Mouse (Mus musculus) erythroid progenitor cell, adult 5-6 weeks (primary cell): ENCODE measurements around the gene Chrna10. TPM values are rescaled to one million over a fixed set of nuclear protein-coding genes. Genes with fewer than 3 reads are reported as not detected.

Experiments used
- ATAC-seq: replicated peaks from 2 replicates; pipeline ENCODE4 v1.8.0; 2016; ENCODE audit warnings: moderate number of reproducible peaks, mild to moderate bottlenecking, moderate TSS enrichment, inconsistent platforms; ENCODE audit not compliant: poor library complexity, low FRiP score, severe bottlenecking
- total RNA-seq, 2 experiments: library from RNA; stranded (forward) in 1 of 2; stranded (reverse) in 1 of 2; fragments of 150-400 nt in 1 of 2; fragments of 186-747, 209-891 nt in 1 of 2; gene quantifications; 2 replicates each; pipeline versions ENCODE4 v1.2.3 to v1.2.4; 2015 to 2017; ENCODE audit warnings: low replicate concordance in 2 of 2

The Chrna10 gene
- total RNA-seq (2015; ENCODE audit: low replicate concordance) (not detected in 2 replicates), total RNA-seq (2017; ENCODE audit: low replicate concordance) (not detected in 2 replicates)

DNA sequence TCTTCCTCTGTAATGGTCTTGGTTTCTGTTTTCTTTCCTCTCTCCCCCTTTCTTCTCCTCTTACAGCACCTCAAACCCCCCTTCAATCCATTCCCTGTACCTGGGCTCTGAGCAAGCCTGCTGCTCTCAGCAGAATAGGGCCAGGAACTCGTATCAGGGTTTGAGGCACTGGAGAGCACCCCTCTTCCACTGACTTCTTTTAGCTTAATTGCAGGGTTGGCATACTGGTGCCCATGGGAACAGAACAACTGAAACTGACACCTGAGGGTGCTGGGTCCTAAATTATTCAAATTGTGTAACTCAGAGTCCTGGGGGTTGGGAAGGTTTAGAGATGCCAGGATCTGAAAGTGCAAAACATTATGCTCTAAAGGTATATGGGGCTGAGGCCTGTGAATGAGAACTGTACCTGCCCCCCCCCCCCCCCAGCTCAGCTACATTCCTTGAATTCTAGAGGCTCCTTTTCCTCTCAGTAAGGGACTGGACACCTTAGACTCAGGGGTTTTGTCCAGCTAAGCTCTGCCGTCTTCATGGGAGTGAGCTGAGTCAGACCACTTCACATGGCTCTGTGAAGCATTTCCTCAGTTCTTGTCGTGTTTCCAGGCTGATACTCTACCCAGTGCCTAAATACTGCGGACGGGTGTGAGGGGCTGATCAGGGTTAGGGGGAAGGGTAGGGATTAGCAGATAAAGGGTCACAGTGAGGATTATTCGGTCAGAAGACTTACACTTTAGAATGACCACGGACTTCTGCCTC, at the start of gene Chrna10:
Chrna10 (minus strand) TSS at position 250 of the 753 bp plus-strand sequence.
- ATAC-seq = no peak

DNA sequence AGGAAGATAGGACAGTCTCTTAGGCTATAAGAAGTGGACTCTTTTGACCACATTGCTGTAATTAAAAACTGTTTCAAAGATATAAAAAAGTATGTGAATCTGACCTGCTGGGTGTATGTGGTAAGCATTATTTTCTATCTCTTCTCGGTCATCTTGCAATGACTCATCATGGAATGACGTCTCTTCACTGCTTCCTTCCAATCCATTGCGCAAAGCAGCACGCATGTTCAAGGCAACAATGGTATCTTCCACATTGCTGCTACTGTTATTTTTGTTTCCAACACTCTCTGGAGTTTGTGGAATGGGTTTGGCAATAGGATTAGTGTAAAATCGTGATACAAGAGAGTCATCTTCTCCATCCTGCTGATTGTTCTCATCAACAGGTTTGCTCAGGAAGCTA, 37.1 kb upstream of the Chrna10 start:
- no peak for ATAC-seq

DNA sequence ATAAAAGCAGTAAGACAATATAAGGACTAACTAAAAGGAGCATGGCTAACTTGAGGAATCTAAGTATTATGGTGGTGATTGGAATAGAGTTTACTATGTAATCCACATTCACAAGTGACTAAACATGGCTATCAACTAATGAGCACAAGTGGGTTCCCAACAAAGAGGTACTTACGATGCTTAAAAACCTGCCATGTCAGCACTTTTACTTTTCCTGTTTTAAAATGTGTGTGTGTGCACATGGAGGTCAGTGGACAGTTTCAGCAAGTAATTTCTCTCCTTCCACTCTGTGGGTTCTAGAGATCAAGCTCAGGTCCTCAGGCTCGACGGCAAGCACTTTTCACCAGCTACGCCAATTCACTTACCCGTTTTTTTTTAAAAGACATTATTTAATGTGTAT, 21.3 kb upstream of the Chrna10 start:
- no peak for ATAC-seq

DNA sequence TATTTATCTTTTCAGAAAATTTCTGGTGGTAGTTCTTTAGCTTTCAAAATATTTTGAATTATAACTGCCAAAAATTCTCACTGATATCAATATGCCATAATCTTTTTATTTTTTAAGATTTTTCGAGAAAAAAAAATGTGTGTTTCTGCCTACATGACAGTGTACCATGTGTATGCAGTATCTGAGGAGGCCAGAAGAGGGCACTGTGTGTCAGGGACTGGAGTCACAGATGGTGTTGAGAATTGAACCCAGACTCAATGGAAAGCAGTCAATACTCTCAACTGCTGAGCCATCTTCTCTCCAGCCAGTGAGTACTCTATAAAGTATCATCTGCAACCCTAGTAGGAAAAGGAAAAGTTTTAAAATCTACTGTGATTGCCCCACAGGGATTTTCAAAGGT, 20.8 kb upstream of the Chrna10 start:
- ATAC-seq = peak; percentile 78

DNA sequence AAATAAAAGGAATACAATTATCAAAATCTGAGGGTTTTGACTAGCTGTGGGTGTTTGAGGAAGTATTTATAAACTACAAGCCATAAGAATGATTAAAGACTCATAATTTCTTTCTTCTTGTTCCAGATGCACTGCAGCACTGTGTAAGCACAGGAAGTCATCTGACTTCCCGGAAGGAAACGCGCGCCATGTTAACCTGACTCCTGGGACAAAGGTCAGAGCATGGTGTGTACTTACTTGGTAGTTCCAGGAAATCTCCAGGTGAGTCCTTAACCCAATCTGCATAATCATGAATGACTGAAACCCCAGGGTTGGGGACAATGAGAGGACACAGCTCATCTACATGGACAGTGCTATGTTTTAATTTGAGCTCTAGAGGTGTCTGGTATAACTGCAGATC, 15.8 kb upstream of the Chrna10 start:
- no peak for ATAC-seq

DNA sequence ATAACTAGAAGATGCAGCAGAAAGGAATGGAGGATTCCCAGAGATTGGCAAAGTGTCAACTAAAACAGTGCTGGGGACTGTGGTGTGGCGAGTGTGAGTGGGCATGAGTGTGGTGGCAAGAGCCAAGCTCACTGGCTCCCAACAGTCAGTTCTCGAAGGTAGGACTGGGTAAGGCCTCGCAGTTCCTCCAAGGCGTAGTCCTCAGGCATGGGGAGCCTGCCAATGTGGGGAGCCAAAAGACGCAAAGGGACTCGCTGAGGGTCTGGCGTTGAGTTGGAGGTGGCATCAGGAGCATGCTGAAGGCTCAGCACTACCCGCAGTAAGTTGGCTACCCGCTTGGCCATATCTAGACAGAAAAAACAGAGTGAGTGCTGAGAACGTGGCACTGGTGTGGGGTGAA, 3.7 kb upstream of the Chrna10 start:
- ATAC-seq = no peak

DNA sequence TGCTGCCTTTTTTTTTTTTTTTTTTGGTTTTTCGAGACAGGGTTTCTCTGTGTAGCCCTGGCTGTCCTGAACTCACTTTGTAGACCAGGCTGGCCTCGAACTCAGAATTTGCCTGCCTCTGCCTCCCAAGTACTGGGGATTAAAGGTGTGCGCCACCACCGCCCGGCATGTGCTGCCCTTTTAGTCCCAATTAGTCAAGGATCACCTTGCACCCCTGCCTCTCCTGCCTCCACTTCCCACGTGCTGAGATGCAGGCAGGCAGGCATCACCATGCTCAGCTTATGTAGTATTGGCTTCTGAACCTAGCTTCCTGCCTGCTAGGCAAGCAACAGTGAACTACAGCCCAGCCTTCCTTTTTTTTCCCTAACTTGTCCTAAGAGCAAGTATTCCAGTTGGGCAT, 754 bp upstream of the Chrna10 start:
- ATAC-seq = no peak

DNA sequence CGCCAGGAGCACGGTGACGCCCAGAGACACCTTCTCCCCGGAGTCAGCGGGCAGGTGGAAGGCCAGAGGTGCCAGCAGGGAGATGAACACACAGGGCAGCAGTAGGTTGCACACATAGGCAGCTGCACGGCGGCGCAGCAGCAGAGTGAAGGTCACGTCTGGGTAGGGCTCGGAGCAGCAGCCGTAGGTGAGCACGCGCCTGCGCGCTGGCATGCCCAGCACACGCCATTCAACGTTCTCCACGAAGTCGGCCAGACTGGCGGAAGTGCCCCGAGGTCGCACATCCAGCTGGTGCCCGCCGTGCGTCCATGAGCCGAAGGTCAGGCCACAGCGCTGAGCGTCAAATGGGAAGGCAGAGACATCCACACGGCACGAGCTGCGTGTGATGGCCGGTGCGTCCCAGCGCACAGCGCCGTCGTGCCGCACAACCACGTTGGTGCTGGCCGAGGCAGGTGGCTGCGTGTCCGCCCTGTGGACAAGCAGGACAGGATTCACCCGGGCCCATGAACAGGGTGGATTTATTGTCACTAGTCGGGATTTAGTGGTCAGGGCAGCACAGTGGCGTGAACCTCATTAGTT, 3.4 kb downstream of the Chrna10 start:
- ATAC-seq = no peak

DNA sequence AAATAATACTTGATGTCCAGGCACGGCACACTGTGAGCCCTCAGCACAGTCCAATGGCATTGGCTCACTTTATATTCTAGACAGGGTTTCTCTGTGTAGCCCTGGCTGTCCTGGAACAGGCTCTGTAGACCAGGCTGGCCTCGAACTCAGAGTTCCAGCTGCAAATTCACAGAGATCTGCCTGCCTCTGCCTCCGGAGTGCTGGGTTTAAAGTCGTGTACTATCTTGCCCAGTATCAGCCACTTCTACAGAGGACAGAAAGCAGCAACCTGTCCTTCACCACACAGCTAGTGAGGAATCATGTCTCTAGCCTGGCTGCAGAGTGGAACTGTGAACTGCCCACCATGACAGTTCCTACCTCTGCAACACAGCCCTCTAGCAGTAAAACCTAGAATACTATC, 6.9 kb downstream of the Chrna10 start:
- no peak for ATAC-seq

DNA sequence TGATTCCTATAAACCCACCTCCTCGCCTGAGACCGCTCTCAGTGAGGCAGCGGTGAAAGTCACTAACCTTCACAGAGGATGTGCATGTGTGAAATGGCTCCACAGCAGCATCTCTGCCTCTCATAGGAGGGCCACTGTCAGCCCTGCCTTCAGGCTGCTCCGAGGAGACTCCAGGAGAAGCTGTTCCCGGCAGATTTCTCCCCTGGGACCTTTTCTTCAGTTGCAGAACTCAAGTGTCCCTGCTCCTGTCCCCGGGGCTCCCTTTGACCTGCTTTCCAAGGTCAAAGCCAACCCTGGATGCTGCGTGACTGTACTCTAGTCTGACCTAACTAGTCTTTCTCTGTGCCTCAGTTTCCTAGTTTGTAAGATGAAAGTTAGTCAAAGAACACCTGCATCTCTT, 7.5 kb downstream of the Chrna10 start, which contains the start of gene Art5:
Art5 (minus strand) TSS at position 319 of the 400 bp plus-strand sequence.
- ATAC-seq = no peak

DNA sequence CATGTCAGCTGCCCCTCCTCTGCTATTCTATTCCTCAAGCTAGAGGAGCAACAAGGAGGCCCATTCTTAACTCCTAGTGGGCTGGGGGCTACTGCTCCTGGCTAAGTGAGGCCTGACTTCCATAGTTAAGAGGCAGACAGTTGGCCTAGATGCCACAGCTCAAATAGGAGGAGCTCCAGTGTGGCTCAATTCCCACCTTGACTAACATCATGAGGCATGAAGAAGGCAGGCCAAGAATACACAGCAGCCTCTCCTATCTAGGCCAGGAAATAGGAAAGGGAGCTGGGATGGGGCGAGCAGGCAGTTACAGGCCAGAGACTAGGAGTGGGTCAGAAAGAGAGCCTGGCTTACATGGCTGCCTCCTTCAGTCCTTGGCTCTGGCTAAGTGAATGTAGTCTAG, 8.4 kb downstream of the Chrna10 start:
- ATAC-seq = no peak

DNA sequence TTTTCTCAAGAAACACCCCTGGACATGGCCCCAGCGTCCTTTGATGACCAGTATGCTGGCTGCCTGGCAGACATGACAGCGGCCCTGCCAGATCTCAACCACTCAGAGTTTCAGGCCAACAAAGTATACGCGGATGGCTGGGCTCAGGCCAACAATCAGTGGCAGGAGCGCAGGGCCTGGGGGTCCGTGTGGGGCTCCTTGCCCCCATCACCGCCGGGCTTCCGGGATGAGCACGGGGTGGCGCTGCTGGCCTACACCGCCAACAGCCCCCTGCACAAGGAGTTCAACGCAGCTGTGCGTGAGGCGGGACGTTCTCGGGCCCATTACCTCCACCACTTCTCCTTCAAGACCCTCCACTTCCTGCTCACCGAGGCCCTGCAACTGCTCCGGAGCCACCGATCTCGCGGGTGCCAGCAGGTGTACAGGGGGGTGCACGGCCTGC, 9.9 kb downstream of the Chrna10 start:
- no peak for ATAC-seq

DNA sequence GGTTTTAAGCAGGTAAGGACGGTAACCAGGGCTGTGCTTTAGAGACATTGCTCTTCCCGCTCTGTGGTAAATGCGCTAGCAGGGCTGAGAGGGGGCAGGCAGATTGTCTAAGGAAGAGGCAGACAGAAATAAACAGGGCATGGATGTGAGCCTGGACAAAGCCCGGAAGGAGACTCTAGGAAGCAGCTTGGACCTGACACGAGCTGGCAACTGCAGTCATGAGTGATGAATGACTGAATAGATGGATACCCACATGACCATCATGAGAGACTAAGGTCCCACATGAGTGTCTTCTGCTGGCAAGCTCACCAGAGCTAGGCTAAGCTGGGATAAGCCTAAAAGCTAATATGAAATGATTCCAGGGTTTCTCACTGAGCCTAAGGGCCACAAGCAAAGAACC, 12.5 kb downstream of the Chrna10 start:
- no peak for ATAC-seq

DNA sequence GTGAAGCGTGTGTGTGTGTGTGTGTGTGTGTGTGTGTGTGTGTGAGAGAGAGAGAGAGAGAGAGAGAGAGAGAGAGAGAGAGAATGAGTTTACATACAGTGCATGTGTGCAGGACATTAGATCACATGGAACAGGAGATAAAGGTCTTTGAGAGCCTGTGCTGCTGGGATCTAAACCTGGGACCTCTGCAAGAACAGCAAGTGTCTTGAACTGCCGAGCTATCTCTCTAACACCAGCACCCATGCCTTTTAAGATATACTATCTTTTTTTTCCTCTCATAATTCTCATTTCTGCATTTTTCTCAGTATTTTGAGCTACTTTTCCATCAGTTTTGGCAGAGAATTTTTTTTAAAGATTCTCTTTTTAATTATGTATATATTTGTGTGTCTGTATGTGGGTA, 13.1 kb downstream of the Chrna10 start:
- no peak for ATAC-seq

DNA sequence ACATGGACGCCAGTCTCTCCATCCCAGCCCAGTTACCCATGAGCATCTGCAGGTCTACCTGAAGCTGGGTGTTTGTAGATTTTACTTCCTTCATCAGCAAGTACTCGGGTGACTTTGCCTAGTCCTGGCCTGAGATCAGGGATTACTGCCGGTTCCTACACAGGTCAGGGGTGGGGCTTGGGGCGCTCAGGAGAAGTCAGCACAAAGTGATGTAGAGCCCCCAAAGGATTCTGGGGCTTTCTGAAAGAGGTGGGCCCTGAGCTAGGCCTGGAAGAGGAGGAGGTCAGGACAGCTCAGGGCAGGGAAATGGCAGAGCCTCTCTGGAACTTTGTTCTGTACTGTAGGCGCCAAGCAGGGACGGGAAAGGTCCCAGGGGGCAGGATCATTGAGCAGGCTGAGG, 13.9 kb downstream of the Chrna10 start:
- ATAC-seq = no peak

DNA sequence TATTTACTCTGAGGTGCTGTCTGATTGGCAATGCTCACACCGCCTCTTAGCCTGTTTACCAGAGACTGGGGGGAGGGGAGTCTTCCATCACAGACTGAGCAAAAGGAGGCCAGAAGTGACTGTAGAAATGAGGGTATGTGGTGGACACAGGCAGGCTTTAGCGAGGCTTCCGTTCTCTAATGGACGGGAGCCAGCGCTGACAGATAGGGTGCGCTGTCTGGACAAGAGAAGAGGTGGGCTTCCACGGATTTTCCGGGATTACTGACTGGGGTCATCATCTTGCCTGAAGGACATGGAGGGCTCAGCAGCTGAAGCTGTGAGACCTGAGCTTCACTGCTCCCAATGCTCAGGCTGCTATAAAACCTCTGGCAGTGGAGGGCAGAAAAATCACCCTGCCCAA, 14.4 kb downstream of the Chrna10 start:
- no peak for ATAC-seq

DNA sequence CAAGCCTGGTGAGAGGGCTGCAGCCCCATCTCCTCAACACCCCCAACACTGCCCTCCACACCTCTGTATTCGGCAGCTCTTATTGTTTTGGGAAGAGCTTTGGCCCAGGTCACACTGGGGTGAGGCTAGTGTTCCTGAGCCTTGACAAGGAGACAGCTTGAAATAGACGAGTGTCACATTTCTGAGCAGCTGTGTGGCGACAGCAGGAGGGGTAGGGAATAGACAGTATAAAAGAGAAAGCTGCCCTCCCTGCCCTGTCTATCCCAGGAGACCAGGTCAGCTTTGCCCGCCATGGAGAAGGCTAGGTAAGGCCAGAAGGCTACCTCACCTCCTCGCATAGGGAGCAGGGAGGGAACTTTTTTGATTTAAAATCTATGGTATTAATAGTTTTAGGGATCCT, 15.1 kb downstream of the Chrna10 start, which contains the start of gene Art1:
Art1 (plus strand) TSS at position 257 of the 400 bp plus-strand sequence.
- ATAC-seq = no peak

DNA sequence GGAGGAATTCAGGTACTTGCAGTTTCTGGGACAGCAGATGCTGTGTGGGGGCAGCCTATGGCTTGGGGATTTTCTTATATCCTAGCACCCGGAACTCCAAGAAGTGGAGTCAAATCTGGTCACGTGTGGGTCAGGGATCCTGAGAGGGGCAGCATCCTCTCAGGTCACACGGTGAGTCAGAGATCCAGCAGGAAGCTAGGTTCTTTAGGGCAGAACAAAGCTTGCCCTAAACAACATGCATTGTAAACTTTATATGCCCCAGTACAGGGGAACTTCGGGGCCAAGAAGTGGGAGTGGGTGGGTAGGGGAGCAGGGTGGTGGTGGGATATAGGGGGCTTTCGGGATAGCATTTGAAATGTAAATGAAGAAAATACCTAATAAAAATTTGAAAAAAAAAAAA, 15.8 kb downstream of the Chrna10 start:
- ATAC-seq = no peak

DNA sequence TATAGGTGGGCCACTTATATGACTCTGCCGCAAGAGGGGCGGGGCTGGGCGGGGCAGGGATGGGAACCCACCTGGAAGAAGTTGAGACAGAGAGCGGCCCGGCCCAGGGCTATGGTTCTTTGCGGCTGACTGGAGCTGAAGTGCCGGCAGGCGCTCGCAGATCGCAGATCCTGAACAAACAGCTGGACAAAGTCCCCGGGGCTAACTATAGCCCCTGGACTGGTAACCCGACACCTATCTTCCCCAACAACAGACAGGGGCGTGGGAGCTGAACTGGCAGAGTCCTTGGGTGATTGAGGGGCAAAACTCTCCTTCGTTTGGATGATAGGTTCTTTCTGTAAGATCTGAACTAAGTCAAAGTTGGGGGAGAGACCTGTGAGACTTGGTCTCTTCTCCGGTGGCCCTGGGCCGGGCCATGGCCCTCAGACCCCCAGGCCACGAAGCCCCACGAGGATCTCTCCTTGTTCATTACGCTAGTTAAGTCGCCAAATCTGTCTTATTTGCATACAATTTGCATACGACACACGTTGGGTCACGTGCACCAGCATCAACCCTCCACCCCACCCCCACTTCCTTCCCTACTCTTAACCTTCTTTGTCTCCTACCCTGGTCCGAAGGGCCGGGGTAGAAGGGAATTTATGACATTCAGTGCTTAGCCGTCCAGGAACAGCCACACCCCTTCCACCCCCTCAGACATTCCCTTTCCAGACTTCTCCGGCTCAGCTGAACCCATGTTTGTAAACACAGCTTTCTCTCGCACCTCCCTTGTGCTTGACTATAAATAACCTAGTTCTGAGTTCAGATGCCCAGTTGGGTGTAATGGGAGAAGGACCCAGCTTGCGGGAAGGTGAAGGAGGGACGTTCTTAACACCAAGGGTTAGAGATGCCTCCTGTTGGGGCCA, 16.6 kb downstream of the Chrna10 start:
- ATAC-seq = no peak

DNA sequence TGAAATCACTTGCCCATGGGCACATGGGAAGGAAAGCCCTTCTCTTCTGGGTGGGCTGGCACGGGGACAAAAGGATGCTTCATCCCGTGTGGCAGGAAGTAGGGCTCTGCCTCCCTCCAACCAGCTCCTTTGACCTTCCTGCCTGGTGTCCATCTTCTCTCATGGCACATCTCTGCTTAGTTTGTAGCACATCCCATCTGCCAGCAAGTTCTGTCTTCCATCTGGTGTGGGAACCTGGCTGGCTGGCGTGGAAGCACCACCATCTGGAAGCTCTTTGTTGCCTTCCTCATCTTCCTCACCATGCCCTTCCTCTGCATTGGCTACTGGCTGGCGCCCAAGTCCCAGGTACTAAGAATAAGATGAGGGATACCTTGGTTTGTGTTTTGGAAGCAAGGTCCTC, 29.3 kb downstream of the Chrna10 start:
- ATAC-seq = no peak
